Mouse (Mus musculus): Measurements from ENCODE around the gene Susd6.
"Not testable (repeated sequence)": the region's sequence is repeated elsewhere in the genome, so short reads cannot be mapped to it uniquely, and the experiment has no call there.

Gene Susd6

DNA sequence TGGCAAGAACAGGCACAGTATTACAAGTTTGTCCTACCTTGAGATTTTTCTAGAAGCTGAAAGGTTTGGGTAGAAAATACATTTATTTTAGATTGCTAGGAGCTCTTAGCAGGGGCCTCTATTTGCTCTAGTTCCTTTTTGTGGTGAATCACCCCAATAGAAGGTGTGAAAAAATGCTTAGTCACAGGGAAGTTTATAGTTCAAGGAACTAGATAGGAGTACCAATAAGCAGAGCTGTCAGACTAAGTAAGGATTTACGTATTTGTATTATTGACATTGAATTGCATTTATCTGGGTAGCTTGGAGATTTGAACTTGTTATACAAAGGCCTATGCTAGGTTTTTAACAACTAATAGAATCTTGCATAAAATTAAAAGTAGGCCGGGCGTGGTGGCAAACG, 23.6 kb downstream of the Susd6 start:
- no peak for DNase-seq

DNA sequence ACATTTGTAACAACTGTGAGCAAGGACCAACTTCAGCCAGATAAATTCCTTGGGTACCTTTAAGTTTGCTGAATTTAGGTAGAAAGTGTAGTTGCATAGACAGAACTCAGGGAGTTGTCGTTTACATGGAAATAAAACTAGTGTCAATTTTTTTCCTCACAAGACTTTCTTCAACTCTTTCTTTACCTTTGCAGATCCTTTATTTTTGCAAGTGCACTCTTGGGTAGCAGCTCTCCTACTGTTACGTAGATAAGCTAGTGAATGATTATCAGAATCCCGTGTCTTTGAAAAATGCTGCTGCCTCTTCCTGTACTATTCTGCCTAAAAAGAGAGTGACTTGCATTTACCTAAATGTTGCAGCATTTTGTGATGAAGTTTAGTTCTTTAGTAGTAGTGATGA, 24.2 kb downstream of the Susd6 start:
- no peak for DNase-seq

DNA sequence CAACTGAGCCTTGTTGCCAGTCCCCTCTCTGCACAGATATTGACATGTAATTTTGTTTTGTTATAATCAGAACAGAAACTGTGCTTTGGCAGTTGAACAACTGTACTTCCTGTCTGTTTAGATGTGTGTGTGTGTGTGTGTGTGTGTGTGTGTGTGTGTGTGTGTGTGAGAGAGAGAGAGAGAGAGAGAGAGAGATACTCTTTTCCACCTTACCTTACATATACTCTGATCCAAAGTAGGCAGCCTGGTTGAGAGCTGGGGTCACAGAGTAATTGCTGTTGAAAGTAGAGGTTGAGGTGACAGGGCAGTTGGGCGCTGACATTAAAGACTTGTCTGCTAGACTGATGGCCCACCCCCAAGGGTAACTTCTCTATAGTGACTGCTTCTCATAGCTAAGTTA, 25.0 kb downstream of the Susd6 start:
- no peak for DNase-seq

DNA sequence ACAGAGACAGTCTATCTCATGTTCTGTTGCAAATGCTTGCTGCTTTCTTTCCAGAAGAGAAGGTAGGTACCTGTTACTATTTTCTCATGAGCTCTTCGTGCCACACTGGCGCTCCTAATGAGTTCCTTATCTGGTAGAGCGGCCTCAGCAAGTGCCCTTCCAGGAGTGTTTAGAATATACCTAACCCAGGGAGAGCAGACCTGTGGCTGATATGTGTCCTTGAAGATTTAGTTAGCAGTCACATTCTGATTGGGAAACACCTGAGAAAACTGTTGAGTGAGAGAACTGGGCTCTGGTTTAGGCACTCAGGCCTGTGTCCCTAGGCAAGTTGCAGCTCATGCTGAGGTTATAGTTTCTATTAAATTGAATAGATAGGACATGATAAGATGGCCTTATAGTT, 25.6 kb downstream of the Susd6 start:
- DNase-seq = no peak

DNA sequence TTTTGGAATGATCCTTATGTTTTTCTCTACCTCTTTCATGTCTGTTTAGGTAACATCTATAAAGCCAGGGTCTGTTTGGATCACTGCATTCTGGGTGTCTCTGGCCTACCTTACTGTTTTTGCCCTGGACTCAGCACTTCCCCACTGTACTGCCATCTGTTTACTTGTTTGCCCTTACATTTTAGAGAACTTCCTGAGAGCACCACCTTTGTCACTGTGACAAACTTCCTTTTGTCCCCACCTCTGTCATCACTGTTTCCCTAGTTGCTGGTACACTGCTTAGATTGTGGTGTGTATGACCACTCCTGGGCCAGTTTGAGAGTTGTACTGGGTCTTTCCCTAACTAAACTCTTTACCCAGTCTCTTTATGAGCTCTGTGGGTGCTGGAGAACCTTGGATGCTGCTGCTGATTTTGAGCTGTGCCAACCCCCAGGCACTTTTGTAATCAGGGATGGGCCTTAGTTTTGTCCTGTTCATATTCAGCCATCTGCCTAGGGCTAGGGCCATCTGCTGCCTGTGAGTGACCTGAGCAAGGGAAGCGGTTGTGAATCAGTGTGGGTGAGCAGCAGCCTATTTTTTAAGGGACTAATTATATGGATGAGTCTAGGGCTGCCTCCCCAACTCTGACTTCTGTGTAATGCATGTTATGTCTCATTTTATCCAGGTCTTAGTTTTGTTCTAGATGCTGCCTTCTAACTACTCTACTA, 26.2 kb downstream of the Susd6 start:
- no peak for DNase-seq

DNA sequence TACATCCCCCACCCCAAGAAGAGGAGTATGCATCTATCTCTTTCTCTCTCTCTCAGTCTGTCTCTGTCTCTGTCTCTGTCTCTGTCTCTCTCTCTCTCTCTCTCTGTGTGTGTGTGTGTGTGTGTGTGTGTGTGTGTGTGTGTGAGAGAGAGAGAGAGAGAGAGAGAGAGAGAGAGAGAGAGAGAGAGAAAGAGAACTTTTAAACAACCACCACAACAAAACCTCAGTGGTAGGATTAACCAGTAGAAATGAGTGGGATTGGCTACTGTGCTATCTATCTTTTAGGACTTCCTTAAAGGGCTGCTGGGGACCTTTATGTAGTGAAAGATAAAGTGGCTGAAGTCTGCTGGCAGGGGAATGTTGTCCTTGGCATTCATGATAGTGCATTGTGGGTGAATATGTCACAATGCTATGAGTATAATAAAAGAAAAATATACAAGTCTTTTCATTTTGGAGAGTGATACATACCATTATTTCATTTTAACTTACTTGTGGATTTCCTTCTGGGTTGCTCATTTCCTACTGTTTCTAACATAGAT, 27.5 kb downstream of the Susd6 start:
- DNase-seq = peak; percentile 37

DNA sequence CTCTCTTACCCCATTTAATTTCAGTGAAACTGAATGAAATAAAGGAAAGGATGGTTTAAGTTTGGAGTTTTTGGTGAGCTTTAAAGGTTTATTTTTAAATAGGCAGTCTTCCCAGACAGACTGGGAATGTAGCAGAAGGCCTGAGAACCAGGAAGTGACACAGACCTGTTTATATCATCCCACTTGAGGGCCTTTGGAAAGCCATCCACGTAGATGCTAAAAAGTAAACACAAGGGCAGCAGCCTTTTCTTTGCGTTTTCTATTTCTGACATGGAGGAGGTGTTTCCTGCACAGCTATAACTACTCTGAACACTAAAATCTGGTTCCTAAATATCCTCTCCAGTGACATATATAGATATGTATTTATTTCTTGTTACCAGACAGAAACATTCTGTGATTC, 28.7 kb downstream of the Susd6 start:
- DNase-seq = not testable (repeated sequence)

DNA sequence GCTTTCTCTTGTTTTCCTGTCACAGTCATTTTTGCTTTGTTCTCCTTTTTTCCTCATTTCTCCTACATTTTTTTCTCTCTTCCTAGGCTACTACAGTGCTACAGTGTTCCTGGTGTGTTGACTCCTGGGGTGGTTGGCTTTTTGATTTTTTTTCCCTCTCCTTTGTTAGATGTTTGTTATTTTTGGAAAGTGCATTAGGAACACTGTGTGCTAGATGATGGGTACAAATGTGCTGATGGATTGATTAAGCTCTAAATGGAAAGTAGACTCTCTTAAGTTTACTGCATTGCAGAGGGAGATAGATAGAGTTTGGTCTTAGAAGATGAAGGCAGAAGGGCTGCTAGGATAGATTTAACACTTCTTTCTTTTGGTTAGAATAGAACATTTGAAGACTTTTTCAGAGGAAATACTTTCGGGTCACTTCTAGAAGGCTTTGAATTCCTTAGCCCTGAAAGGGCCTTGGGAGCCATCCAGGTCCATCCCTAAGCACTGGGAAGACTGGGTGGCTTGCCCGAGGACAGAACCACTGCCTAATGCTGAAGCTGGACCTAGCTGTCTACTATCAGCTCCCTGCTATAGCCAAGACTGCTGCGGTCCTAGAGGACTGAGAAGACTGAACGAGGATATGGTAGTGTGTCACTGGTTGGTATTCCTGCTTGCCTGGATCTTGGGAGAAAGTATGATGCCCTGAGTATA, 31.1 kb downstream of the Susd6 start:
- peak; percentile 33 for DNase-seq

DNA sequence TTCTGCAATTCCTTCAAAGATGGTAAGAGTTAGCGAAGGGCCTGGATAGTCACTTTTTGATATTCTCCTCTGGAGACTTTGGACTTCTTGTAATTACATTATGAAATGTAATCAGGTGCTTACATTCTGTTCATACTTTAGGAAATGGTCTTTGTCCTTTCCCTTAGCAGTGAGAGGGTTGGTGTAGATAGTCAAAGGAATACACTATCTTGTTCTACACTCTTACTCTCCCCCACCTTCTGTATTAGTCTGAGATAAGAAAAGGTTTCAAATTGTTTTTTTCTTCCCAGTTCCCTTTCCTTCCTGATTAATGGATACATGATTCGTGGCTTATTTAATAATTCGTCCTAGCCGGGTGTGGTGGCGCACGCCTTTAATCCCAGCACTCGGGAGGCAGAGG, 32.2 kb downstream of the Susd6 start:
- DNase-seq = no peak

DNA sequence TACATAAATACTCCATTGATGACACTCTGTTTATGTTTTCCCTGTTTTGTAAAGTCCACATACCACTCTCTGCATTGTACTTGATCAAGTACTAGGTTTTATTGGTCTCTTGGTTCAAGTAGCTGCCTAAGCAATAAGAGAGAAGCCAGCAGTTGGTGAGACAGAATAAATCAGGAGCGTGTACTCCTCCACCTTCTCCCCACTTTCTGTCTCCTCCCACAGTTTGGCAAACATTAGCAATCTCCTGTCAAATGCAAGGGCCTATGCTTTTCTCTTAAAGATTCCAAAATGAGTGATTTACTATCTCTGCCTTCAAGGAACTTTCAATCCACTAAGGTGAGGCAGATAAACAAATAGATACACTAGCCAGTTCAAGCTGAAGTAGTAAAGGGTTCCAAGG, 33.9 kb downstream of the Susd6 start:
- DNase-seq = no peak

DNA sequence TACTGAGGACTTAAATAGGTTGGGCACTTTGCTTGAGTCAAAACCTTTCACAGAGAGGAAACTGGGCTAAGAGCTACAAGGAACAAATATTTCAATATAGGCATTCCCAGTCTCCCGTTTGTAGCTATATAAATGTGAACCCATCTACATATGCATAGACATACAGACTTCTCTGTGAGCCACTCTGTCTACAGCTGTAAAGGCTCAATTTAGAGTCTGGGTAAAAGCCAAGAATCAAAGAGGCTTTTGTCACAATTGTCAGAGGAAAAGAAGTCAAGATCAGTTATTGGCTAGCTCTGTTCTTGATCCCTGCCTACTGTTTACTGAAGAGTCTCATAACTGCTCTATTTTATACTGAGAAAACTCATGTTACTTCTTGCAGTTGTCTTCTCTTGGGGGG, 36.1 kb downstream of the Susd6 start:
- no peak for DNase-seq

DNA sequence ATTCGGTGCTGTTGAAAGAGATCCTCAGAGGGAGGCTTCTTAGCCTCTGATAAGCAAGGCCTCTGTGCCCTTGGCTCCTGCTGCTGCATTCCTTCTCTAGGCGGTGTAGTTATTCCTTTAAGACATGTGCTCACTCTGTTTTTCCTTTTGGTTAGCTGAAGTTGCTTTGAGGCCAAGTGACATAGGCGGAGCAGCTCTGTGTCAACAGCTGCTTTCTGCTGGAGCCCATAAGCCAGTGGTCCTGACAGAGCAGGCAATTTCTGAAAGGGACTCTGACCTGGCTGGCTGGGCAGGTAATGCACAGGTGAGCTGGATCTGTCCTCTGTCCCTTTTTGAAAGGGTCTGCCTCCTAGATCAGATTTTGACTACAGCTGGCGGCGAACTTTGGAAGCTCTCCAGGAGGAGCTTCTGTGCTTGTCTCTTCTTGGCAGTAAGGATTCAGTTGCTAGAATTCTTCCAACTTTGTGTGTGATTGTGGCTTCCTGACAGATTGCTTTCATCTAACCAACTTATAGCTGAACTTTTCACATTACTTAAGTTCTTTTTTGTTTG, 37.2 kb downstream of the Susd6 start:
- DNase-seq = peak; percentile 74

DNA sequence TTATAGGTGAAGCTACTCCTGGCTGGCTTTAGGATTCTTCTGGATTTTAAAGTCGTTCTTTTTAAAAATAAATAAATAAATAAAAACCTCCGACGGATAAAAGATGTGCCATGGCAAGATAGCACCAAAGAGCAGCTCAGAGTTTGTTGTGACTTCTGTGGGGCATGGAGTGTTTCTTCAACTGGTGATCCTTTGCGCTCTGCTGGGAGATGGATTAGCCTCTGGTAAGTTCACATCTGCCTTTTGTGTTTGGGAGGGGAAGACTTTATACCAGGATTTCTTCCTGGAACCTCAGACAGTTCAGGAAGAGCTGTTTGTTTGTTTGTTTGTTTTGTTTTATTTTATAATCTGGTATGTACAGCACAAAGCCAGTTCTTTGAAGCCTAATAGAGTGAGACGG, 37.7 kb downstream of the Susd6 start:
- no peak for DNase-seq

DNA sequence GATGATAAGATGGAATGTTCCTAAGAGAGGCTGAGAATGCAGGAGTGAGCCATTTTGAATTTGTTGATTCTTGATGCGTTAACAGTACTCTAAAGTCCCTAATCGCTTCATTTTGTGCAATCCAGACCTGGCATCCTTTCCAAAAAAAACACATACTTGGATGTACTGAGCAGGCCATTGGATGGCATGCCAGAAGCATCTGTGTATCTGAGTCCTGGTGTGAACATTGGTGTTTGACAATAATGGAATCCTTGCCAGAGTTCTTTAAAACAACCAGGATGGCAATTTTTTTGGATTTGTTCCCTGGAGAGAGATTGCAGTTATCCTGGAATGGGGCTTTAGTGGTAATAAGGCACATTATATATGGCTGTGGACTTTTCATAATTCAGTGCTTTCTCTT, 38.6 kb downstream of the Susd6 start:
- no peak for DNase-seq

DNA sequence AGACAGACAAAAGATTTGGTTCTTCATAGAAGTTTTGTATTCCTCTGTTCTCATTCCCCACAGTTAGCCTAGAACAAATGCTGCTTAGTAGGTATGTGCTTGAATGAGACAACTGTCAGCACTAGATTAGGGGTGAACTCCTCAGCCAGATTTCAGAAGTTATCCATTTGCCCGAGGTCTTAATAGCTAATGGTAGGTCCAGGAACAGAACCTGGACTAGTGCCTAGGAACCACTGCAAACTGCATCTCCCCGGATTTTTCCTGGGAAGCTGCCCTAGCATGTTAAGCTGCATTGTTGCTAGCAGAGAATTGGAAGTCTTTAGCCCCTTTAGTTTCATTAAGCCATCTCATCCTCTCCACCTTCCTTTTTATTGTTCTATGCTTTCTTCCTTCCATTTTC, 39.9 kb downstream of the Susd6 start:
- no peak for DNase-seq

DNA sequence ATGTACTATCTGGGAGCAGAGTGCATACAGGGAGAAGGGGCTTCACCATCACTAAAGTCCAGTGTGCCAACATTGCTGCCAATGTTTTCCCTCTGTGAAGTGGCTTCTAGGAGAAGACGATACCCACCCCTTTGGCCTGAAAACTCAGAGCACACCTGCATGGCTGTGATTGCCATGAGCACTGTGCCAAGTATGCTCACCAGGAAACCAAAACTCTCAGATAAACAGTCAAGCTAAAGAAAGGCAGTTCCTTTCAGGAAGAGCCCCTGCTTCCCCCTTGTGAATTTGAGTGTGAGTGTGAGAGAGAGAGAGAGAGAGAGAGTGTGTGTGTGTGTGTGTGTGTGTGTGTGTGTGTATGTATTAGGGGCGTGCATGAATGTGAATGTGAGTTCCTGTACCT, 40.5 kb downstream of the Susd6 start:
- no peak for DNase-seq

DNA sequence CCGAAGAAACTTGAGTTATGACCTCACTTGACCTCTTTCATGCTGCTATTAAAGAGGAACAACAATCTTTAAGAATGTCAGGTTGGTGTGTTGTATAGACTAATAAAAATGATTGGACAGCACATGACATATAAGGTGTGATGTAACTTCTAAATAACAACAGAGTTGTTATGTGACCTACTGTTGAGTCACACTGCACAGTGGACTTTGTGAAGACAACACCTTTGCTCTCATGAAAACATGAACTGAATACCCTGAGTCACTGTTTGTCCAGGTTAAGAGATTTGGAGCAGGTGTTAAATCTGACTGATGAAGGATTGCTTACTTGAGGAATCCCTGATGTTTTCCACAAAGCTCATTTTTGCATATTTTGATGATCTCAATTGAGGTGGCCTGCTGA, 42.0 kb downstream of the Susd6 start:
- no peak for DNase-seq

DNA sequence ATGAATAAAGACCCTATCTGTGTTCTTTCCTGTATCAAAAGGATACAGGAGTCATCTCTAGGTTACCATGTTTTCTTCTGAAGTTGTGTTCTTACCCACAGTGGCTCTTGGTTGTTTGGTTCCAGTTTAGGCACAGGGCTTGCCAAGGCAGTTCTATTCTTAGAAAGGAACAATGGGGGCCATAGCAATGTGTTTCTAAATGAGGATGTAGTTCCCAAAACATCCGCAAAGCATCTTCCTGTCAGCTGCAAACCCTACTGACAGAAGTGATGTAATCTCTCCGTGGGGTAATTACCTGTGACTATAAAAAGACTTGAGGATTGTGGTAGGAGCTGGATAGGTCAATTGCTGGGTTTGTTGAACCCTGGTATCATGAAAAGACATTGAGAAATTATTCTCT, 43.2 kb downstream of the Susd6 start:
- no peak for DNase-seq

DNA sequence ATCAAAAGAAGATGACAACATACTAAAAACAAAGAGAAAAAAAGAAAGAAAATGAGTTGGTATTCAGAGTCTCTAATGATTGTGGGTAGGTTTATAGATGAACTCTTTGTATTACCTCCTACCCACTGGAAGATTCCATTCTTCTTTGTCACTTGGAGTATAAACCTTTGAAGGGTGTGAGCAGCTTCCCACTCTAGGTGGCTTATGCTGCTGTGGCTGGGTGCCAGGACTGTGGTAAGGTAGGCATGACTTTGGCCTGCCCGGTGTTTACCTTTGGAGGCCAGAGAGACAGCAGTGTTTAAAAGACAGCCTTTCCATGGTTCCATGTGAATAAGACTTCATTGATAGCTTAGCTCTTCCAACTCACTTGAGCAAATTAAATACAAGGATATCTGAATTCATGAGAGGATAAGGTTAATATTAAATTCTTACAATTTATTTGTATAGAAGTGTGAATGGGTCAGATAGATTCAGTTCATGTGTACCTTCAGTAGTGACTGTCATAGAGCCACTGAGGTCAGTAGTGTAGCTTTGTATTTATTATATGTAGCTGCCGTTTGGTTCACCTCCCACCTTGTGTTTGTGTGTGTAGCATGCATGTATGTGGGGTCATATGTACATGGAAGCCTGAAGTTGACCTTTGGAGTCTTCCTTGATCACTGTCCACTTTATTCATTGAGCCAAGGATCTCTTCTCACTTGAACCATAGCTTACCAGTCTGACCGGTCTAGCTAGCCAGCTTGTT, 44.0 kb downstream of the Susd6 start:
- peak; percentile 76 for DNase-seq

DNA sequence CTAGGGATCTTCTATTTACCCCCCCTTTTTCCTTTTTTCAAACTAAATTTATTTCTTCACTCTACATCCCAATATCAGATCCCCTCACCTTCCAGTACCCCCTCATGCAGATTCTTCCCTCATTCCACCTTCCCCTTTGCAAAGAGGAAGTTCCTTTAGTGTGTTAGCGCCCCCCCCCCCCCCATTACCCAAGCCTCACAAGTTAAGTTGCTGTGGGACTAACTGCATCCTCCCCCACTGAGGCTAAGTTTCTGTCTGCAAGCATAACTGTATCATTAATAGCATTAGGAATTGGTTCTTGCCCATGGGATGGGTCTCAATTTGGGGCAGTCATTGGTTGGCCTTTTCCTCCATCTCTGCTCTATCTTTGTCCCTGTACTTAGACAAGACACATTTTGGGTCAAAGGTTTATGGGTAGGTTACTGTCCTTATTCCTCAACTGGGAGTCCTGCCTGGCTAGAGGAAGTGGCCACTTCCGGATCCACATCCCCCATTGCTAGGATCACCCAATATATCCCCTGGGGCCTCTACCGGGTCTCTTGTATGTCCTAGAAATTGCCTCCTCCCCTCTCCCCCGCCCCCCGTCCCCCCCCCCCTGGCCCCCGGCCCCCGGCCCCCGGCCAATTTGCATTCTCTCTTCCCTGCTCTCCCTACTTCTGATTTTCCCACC, 44.7 kb downstream of the Susd6 start:
- no peak for DNase-seq

DNA sequence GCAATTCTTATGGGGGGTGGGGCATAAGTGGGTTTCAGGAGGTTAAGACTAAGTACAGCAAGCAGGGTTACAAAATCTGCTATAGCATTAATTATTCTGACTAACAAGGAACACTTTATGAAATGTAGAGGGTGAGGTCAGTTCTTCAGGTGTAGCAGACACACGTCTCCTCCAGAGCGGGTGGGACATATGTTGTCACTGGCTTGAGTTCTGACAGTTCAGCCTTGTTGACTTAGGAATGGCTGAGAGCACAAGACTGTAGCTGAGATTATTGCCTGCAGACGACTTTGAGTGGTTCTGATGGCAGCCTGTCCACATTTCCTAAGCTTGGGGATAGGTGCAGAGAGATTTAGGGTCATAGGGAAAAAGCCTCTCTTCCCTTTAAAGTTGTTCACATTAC, 47.3 kb downstream of the Susd6 start:
- no peak for DNase-seq

DNA sequence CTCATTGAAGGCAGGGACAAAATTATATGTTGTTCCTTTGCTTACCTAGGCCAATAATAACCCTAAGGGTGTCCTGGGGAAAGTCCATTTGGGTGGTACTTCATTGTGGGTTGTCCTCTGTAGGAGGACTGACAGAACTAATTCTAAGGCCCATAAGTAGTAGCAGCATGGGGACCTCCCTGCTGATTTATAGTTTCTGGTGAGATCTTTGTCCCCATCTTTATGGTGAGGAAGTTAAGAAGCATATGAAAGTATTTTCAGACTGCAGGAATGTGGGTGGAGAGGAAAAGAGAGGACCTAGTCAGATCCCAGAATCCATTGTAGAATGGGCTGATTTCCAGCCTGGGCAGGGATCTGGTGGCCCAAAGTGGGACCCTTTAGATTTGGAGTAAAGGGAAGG, 48.0 kb downstream of the Susd6 start:
- DNase-seq = no peak

DNA sequence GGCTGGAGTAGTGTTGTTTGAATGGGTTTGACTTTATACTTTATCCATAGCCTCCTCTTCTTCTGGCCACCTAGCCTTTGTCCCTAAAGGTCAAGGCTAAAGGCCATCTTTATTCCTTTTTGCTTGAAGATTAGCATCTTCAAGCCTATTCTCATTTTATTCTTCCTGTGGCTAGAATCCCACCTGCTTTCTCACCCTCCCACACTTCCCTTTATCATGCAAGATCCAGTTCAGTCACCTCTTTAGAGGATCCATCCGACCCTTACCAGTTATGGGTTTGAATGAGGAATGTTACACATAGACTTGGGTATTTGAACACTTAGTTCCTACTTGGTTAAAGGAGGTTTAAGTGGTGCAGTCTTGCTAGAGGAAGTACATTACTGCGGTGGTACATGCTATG, 48.5 kb downstream of the Susd6 start:
- no peak for DNase-seq

Measured in kidney, postnatal 10 days (tissue).